Mouse (Mus musculus) kidney, postnatal 36 days (tissue): ENCODE data around the gene Gm33815.
"Not testable (repeated sequence)": the region's sequence is repeated elsewhere in the genome, so short reads cannot be mapped to it uniquely, and the experiment has no call there.

Source experiments
- DNase-seq, 2 experiments: peaks; one replicate each; pipeline ENCODE4 v3.0.0; 2021 to 2022; ENCODE audit warnings: mixed read lengths in 2 of 2

Gm33815 gene

GRCm38 (mm10) chrY:69320832-69321231 lies at the start of gene Gm33815:
Gm33815 (plus strand) TSS chrY:69321132.
- not testable (repeated sequence) for DNase-seq
